Mouse (Mus musculus): Measurements from ENCODE around the gene Plekhh3.

Gene Plekhh3

DNA sequence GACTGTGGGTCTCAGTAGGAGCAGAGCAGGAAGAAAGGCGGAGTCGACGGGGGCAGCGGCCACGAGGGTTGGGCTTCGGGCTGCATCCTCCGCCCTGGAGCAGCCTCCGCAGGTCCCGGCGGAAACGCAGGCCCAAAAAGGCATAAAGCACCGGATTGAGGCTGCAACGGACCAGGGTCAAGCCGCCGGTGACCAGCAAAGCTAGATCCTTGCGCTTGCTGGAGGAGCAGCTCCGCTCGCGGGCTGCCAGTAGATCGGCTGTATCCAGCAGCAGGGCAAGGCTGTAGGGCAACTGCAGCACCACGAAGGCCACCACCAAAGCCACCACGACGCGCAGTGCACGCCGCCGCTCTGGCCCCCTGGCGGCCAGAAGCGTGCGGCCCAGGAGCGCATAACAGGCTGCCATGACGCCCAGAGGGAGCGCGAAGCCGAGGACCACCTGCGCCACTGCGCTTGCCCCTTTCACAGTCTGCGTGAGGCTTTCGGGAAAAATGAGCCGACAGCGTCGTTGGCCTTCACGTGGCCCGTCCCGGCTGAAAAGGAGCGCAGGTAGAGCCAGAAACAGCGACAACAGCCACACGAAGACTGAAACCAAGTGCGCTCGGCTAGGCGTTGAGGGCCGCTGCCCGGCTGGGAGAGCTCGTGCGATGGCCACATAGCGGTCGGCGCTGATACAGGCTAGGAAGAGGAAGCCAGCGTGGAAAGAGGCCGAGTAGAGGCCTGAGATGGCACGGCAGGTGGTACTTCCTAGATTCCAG, 2.7 kb upstream of the Plekhh3 start:
- in situ Hi-C loops (cut with MboI, MseI), result no loop called here

DNA sequence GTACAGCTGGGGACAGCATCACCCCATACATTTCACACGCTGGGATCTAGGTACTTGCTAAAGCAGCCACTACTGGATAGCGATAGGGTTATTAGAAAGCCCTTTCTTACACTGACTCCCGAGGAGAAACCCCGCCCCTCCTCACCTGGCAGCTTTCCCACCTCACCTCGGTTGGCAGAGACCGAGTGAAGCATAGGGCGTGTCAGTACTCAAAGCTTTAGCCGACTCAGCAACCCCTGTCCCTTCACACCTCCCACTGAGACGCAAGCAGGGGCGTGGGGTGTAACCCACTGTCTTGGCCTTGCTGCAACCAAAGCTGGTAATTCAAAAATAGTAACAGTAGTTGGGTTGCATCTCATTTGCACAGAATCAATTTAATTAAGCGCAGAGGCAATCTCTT, 2.0 kb upstream of the Plekhh3 start:
- in situ Hi-C loops (cut with MboI, MseI), result no loop called here

DNA sequence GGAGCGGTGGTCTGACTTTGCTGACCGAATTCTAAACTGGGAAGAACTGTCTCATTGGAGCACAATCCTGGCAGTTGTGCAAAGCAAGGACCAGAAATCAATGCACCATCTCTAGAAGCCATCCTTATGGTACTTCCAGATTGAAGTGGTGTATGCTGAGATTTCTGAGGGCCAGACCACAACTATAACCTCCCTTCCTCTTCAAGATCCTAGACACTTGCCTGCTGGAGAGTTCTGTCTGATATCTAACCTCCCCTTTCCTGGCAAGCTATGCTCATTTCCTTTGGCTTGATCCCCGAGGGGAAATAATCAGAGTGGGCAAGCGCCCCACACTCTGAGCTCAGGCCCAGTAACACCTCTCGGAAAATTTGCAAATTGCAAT, 1.3 kb upstream of the Plekhh3 start:
- in situ Hi-C loops (cut with MboI, MseI), result no loop called here

DNA sequence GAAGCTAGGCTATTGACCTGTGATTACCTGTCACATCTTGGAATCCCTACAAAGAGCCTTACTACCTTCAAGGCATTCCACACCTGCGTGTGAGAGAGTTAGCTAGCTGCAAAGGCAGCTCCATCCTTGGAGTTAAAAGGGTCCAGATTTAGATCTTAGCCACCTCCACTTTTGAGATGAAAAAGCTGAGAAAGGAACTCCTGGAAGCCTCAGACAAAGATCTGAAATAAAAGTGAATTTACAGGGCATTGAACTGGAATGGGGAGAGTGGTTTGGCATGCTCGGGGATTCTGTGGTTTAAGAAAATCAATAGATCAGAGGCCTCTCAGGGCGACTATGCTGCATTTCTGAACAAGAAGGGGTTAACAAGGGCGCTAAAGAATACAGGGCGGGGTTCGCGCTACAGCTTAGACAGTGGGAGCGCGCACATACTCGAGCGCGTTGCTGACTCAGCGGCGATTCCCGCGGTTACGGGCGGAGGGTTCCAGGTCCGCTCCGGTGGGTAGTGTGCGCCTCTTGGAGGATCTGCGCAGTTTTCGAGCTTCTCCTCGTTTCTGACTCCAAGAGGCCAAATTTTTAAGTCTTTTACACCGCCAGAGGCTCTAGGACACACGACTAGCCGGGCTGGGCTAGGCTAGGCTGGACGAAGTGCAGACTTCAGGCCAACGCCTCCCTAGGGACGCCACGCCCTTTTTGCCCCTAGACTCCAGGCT, 726 bp upstream of the Plekhh3 start:
- in situ Hi-C loops (cut with MboI, MseI), result no loop called here

DNA sequence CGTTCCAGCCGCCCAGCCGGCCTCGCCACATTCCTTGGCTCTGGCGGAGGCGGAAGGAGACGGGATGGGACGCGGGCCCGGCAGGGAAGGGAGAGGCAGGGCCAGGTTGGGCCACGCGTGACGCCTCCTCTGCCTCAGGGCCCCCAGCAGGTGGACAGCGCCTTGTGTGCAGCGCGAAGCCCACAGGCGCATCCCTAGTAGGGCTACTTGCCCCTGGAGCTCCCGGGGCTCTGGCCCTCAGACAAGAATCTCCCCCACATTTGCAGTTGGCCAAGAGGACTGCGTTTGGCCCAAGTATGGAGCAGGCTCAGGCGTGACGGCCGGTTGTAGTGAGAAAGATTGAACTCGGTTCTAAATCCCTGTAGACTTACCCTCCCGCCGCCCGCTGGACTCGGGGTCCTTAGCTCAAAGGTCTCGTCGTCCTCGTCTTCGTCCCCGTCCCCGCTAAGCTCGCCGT, 769 bp downstream of the Plekhh3 start, which contains the start of gene Cntnap1:
Gene Cntnap1 (plus strand): TSS at position 170 of the 457 bp plus-strand sequence.
- in situ Hi-C loops (cut with MboI, MseI), result no loop called here

DNA sequence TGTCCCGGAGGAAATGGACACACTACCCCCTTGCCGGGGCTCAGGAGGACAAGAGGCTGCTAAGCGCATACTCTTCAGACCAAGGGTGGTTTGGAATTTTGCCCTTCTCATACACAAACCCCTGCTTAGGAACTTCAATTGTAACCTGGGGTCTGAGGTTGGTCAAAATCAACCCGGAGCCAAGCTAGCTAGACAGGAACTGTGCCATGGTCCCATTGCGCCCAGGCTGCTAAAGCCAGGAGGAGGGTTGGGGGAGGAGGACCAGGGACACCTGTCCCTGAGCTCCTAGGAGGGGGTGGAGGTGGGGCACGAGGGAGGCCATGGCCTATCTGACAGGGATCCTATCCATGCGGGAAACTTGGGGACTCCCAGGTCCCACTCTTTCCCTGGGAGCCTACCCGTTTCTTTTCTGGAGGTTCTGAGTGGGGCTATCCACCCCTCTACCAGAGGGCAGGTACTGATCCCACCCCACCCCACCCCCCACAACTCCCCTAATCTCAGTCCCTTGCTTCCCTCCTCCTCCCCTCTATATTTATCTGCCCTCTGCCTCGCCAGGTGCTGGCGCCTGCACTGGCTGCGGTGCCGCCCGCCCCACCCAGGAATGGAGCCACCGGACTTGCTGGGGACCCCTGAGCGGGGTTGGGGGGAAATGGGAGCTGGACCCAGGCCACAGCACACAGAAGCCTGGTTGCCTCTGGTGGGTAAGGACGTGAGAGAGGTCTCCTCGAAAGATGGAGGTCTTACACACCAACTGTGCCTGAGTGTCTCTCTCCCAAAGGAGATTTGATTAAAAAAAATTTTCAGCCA, 1.6 kb downstream of the Plekhh3 start:
- in situ Hi-C loops (cut with MboI, MseI), result no loop called here

DNA sequence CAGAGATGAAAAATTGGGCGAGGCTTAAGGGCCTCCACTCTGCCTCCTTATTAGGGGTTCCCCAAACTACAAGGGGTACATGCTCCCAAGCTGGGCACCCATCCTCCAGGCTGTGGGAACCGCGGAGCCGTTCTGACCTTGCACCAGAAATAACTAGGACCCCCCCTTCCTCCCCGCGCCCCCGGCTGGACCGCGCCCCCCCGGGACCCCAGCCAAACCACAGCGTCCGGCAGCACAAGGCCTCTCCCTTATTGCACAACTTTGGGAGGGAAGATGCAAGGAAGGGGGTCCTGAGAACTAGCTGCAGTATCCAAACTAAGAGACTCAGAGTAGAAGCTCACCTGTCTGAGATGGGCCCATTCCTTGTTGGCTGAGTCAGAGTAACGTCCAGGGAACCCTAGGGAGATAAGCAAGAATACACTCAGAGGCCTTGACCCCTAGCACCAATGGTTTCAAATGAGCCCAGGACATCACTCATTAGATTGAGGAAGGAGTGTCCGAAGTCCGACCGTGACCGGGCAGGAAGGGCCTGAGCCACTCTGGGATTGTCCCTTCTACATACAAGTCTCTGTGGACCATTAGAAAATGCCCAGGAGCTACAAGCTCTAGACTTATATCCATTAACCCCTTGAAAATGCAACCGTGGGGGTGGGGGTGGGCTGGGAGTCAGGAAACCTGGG, 2.7 kb downstream of the Plekhh3 start:
- in situ Hi-C loops (cut with MboI, MseI), result no loop called here

DNA sequence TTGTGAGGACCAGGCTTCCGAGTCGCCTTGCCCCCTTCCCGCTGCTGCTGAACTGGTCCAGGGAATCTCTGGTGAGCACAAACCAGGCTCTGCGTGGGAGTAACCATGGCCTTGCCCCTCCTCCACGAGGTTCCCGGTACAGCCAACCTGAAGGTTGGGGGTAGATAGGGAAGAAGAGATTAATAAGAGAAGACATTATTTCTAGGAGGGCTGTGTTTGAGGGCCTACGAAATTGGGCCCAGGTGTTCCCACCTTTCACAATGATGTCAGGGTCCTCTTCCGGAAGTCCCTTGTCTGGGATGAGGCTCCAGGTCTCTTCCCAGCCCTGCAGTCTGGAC, 3.2 kb downstream of the Plekhh3 start:
- in situ Hi-C loops (cut with MboI, MseI), result no loop called here

DNA sequence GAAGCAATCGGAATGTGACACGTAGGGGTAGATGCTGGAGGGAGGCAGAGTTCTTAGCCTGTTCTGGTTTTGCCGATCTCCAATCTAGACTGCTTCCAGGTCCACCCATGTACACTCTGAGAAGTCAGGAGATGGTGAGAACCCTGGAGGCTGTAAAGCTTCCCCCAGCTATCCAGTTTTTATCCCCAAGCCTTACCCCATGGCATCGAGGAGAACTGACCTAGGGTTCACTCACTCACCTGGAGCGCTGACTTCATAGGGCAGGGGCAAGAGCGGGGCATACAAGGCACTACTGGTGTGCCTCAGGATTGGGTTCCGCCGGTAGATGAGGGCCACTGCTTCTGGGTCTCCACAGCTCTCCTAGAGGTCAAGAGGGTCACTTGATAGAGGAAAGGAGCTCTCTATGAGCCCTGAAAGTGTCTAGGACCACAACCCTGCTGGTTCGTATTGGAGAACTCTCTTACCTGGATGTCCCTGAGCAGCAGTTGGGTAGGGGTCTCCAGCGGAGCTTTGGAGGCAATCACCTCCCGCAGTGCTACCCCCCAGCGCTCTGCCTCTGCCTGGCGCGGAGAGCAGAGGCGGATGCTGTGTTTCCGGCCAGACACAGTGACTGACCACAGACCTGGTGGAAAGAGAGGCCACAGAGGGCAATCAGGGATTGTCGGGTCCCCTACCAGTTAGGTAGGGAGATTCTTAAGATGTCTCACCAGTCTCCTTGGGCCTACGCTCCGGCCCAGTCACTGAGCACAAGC, 3.8 kb downstream of the Plekhh3 start:
- in situ Hi-C loops (cut with MboI, MseI), result no loop called here

DNA sequence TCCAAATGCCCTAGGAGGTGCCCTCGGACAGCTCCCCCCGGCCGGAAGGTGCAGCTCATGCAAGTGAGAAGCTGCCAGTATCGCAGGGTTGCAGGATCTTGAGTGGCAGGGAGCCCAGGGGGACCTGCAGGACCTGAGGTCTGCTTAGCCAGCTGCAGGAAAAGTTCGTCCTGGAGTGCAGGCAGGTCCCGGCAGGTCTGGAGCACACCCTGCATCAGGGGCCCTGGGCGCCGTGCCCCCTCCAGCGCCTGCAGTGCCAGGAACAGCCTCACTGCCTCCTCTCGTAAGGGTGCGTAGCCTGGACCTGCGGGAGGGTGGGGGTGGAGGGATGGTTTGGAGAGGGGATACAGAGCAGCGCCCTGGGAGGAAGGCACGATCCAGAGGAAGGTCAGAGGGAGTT, 4.8 kb downstream of the Plekhh3 start:
- in situ Hi-C loops (cut with MboI, MseI), result no loop called here

DNA sequence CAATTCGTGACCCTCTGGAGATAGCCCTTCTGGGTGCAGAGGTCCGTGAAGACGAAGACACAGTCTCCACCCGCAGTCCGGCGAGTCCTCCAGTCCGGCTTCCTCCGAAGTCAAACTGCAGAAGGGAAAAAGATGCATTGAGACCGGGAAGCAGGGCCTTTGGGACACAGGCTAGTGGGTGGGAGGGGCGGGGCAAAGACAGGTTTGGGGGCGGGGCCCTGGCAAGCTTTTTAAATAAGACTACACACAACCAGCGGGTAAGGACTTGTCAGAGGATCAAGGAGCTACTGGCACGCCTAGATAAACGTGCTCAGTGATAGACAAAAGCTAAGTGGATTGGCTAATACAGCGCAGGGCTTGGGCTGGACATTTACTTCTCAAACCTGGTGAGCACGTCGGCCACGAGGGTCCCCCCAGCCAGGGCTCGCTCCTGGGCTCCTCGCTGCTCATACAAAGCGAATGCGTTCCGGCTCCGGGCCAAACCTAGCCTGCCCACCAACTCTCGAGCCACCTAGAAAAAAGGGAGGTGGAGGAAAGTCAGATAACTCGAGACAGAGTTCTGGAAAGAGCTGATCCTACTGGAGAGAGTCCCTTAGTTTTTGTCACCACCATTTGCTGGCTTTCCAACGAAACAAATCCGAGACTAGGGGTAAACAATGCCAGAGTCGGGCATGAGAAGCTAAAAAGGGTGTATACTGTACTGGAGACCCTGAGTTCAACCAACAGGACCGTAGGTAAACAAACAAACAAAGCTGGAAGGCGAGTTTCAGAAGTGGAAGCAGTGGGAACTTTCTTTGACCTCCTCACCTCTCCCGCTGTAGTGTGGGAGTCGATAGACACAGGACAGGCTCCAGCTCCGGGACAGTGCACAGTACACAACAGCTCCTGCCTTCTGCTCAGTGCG, 6.2 kb downstream of the Plekhh3 start:
- in situ Hi-C loops (cut with MboI, MseI), result loop anchor here (5.0 kb wide), 1 partner anchor 43 kb away; no protein-coding TSS in a partner anchor

DNA sequence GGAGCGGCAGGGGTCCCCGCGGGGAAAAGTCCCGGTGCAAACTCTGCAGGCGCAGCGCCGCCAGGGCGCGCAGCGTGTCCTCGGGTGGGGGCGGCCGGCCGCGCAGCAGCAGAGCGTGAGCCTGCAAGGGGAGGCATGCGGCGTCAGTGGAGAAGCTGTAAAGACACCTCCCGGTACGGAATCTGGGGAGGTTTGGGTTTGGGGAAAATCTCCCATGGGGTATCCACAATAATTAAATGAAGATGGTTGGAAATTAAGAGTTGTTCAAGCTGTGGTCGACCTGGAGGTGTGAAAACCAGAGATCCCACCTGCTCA, 6.8 kb downstream of the Plekhh3 start:
- in situ Hi-C loops (cut with MboI, MseI), result loop anchor here (5.0 kb wide), 1 partner anchor 42 kb away; no protein-coding TSS in a partner anchor

DNA sequence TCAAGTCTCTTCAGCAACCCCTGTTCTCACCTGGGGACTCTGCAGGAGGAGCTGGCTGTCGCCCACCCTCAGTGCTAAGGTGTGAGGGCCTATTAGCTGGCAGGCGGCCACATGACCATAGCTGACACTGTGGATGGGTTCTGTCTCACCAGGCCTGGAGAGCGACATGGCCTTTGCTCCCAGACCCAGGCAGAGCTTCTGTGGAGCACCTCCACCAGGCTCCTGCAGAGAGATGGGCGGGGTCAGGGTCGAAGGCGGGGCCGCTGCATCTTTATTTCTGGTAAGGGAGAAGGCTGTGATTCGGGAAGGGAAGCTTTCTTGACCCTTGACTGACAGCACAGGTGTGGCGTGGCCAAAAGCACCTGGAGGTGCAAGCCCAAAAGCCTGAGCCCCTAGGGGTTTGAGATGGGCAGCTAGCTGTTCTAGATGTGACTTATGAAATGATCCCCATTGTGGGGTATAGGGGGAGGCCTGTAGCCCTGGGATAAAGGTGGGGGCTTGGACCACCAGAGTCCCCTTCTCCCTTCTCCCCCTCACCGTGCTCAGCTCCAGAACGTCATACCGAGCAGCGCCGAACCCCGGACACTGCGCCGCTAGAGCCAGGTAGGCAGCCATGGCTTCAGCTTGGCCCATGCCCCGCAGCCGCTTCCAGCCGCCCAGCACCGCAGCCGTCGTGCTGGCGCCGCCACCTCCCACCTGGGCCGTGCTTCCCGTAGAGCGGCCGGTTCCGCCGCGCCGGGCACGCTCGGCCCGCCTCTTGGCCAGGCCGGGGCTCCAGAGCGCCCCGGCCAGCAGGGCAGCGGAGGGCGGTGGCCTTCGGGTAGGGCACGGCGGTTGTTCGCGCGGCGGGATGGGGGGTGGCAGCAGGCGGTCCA, 7.4 kb downstream of the Plekhh3 start:
- in situ Hi-C loops (cut with MboI, MseI), result loop anchor here (5.0 kb wide), 1 partner anchor 41 kb away; no protein-coding TSS in a partner anchor

DNA sequence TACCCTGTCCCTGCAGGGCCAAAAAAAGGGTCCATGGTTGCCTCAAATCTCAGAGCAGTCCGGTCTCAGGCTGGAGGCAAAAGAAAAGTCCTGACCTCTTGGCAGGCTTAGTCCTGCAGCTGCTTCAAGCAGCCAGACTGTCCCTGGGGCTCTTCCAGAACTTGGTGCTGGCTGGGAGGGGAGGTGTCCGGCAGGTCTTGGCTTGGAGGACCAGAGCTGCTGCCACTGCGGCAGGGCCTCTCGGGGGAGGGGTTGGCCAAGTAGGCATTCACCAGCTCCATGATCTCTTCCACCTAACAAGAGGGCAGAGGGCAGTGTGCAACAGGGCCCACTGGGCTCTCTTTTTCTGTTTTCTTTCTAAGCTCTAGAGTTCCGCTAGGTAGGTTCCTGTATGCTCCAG, 8.4 kb downstream of the Plekhh3 start:
- in situ Hi-C loops (cut with MboI, MseI), result loop anchor here (5.0 kb wide), 1 partner anchor 40 kb away; no protein-coding TSS in a partner anchor

DNA sequence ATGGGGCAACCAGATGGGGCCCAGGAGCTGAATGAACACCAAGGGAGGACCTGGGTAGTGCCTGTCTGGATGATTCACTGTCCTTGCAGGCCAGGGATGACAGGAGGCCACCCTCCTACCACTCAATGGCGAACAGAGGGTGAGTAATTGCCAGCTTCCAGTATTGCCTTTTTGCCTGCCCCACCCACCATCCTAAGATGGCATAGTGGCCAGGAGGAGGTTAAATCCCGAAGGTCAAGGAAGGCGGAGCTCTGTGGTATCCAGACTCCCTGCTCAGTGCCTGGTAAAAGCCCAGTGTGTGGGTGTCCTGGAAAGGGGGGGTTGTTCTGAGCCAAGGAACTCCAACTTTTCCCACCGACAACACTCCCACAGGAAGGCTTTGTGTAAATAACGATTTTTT, 8.8 kb downstream of the Plekhh3 start:
- in situ Hi-C loops (cut with MboI, MseI), result loop anchor here (5.0 kb wide), 1 partner anchor 40 kb away; no protein-coding TSS in a partner anchor

DNA sequence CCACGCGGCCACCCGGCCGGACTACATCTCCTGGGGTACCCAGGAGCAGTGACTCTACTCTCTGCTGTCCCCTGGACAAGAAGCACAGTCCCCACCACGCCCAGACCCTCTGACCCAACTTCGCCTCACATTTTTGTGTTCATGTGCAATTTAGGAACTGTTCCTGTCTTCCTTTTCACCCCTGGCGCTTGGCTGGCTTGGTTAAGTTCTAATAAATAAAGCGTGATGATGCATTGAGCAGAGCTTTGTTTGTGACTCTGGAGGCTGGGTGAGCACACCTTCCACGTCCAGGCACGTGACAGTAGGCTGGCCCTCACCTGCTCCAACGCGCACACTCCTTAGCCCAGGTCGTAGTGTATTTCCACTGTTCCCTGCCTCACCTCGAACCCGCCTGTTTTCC, 9.6 kb downstream of the Plekhh3 start:
- in situ Hi-C loops (cut with MboI, MseI), result loop anchor here (5.0 kb wide), 1 partner anchor 39 kb away; no protein-coding TSS in a partner anchor

DNA sequence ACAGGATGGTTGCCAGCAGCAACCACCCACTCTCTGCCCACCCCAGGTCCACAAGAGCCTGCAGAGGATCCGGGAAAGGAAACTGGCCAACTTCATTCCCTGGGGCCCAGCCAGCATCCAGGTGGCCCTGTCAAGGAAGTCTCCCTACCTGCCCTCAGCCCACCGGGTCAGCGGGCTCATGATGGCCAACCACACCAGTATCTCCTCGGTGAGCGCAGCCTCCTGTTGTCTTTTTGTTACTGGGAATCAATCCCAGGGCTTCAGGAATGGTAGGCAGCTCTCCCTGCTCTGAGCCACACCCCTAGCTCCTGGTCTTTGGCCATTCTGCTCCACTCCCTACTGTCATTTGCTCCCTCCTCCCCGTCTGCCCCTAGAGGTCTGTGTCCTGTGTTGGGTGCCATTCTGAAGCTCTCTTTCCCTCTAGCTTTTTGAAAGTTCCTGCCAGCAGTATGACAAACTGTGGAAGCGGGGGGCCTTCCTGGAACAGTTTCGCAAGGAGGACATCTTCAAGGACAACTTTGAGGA, 10.1 kb downstream of the Plekhh3 start:
- in situ Hi-C loops (cut with MboI, MseI), result loop anchor here (5.0 kb wide), 1 partner anchor 39 kb away; no protein-coding TSS in a partner anchor

DNA sequence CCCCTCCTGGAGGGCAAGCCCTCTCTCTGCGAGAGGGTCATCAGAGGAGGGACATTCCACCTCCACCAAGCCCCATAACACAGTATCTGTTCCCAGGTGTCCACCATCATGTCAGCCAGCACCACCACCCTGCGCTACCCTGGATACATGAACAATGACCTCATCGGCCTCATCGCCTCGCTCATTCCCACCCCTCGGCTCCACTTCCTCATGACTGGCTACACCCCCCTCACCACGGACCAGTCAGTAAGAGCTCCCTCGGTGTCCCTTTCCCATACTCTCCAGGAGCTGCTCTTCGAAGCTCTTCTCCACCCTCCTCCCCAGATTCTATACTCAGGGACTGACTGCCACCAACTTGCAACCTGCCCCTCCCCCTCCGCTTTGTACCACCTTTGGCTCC, 11.0 kb downstream of the Plekhh3 start:
- in situ Hi-C loops (cut with MboI, MseI), result loop anchor here (5.0 kb wide), 1 partner anchor 38 kb away; no protein-coding TSS in a partner anchor
